Mouse (Mus musculus): ENCODE measurements around the gene Zfp358.

DNA sequence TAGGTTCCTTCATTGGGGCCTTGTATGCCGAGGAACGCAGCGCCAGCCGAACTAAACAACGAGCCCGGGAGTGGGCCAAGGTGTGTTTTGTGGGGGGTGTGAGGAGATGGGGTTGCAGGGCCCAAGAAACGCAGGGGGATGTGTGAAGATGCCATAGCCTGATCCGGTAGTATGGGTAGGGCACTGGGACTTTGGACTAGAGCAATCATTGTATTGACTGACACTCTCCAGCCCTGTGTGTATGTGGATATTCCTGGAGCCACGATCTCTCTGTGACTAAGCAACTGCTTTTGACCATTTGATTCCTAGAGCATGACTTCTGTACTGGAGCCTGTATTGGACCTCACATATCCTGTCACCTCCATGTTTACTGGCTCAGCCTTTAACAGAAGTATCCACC is 44.0 kb downstream of the Zfp358 start:
- no peak for TF ChIP-seq MAFK (IDR thresholded peaks at IDR 0.05; ENCODE audit: insufficient read depth, low read depth, low read length)
- no peak for TF ChIP-seq ZC3H11A (IDR thresholded peaks at IDR 0.05; ENCODE audit: borderline replicate concordance, low read depth, low read length)
- TF ChIP-seq HCFC1 (IDR thresholded peaks at IDR 0.05; ENCODE audit: borderline replicate concordance, insufficient read depth, low read length) = no peak
- TF ChIP-seq CHD2 (IDR thresholded peaks at IDR 0.05; ENCODE audit: low read depth, low read length) = no peak
- TF ChIP-seq ZNF384 (IDR thresholded peaks at IDR 0.05; ENCODE audit: low read depth, low read length) = no peak
